Mouse (Mus musculus): ENCODE measurements around the gene Hacd2.

GRCm38 (mm10) chr16:34986211-34986825 is 35.9 kb upstream of the Hacd2 start:
- no peak for TF ChIP-seq EP300 (IDR thresholded peaks at IDR 0.05)
- no peak for TF ChIP-seq CTCF (IDR thresholded peaks at IDR 0.05)
